Mouse (Mus musculus) heart, adult 11 months (tissue): Measurements from ENCODE around the gene AU022252.

Experiments used
- DNase-seq: peaks from one replicate; pipeline ENCODE4 v3.0.0; 2022

Gene AU022252

DNA sequence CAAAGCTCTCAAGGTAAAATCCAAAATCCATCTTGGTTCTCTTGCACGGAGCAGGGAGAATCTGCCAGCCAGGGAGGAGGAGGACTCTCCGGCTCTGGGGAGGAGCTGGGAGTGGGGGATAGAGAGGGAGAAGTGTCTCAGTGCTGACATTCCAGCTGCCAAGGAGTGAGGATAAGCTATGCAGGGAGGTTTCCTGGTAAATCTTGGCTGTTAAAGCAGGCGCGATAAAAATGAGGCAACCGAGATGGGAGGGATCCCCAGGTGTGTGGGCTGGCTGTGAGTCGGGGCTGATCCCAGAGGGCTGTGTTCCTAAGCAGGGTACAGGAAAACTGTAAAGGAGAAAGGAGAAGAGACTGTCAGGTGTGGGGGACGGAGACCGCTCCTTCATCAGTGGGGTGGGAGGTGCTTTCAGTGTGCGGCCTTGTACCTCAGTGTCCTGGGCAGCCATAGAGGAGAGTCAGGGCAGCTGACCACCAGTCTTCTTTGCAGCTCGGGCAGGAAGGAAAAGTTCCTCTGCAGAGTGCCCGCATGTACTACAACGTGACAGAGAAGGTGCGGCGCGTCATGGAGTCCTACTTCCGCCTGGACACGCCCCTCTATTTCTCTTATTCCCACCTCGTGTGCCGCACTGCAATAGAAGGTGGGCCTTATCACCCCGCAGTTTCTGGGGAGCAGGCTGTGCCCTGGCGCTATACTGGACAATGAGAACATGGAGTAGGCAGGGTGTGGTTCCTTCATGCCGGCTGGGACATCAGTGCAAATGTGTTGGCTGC is 12.1 kb upstream of the AU022252 start:
- peak; percentile 92 for DNase-seq

GRCm38 (mm10) chr4:119242571-119242970 is 10.1 kb upstream of the AU022252 start:
- DNase-seq, result no peak

DNA sequence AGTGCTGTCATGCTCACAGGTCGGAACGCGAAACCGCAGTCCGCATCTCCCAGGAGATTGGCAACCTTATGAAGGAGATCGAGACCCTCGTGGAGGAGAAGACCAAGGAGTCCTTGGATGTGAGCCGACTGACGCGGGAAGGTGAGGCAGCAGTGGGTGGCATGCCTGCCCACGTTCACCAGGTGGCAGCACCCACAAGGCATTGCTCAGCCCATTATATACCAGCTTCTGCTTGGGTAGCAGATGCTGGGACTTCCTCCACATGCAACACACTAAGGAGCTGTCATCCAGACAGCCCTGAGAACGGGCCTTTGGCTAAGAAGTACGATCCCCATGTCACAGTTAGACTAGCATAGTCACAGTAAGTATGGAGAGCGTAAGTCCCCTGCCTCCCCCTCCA is 9.2 kb upstream of the AU022252 start:
- DNase-seq, result no peak

DNA sequence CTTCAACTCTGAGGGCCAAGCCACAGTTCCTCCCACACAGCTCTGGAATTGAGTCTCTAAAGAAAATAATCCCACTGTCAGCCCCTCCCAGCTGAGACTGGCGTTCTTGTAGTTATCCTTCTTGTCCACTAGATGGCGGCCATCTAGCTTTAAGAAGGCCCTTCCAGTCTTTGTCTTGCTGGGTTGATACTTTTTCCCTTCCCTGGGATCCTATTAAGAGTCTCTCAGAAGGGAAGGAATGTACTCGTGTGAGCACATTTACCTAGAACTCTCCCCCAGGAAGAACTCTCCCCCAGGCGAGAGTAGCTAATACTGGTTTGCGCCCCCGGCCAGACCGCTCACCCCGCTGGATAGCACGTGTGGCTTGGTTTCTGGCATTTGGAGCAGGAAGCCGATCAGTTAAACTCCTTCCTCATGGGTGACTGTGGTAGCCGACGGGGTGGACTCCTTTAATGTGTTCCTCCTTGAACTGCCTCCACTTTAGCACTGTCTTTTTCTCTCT is 6.7 kb upstream of the AU022252 start:
- DNase-seq, result peak; percentile 93

GRCm38 (mm10) chr4:119238661-119239060 is 6.1 kb upstream of the AU022252 start:
- no peak for DNase-seq

GRCm38 (mm10) chr4:119234348-119234747 is 1.8 kb upstream of the AU022252 start:
- DNase-seq, result no peak

GRCm38 (mm10) chr4:119233256-119233901 is 867 bp upstream of the AU022252 start:
- DNase-seq, result peak; percentile 96

- no peak for DNase-seq
Observed at GRCm38 (mm10) chr4:119226751-119227150, 5.8 kb downstream of the AU022252 start.

DNA sequence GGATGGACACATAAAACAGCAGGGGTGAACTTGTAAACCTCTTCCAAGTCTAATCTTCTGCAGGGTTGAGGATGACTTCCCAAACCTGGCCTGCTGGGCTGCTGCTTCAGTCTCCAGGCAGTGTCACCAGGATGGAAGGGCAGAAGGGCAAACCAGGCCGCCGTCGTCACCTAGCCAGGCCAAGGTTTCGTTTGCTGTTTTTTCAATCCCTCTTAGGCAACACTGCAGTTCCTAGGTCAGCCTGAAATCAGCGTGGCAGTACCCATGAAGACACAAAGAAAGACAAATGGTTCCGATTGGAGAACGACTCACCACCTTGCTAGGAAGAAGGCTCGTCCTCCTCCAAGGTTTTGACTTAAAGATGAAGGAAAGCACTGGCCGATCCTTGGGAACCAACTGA is 6.8 kb downstream of the AU022252 start:
- DNase-seq, result no peak

DNA sequence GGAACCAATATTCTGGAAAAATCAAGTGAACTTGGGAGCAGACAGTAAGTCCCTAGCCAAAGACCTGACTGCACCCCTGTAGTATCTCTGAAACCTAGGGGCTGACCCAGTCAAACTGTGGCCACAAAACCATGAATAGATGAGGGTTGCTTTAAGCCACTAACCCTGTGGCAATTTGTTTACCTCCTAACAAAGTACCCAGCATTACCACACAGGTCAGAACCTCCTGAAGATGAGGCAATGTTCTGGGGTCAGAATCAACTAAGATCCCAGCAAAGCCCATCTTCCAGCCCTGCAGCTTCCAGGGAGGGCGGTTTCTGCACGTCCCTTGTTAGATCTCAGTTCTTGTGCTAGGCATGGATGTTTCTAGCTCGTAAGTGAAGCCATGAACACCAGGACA is 8.0 kb downstream of the AU022252 start:
- no peak for DNase-seq

- DNase-seq, result no peak
Observed at GRCm38 (mm10) chr4:119223696-119224095, 8.8 kb downstream of the AU022252 start.

DNA sequence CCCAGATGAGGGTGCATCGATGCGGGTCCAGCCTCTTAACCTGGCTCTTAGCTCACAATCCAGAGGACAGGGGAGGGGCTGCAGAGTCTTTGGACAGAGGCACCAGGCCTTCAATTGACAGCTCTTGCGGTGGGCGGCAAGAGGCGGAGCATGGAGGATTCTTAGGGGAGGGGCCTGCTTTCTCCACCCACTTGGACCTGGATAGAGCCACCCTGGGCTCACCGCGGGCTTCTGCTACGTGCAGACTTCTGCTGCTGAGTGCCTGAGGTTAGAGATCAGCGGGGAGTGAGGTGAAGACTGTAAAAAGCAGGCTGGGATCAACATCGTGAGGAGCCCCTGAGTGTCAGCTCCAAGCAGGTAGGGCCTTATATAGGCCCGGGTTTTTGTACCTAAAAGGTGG is 14.3 kb downstream of the AU022252 start, which contains the start of gene Tmem269:
Gene Tmem269 (minus strand): TSS at position 49 of the 400 bp plus-strand sequence.
- DNase-seq, result no peak

DNA sequence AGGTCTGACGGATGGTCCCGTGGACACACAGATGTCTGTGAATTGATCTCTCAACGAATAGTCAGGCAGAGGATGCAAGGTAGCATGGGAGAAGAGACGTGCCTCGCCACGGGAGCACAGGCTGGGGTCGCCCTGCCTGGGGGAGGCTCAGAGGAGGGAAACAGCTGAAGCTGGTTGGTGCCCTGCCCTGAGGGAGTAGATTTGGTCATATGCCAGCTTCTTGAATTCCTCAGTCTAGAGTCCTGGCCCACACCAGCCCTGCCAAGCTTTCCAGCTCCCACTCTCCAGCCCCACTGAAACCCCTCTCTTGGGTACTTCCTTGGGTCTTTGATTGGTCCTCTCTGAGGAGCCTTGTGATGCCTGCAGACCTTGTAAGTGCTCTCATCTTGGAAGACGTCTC is 15.8 kb downstream of the AU022252 start:
- DNase-seq, result no peak

GRCm38 (mm10) chr4:119204672-119205071 is 27.8 kb downstream of the AU022252 start:
- no peak for DNase-seq

DNA sequence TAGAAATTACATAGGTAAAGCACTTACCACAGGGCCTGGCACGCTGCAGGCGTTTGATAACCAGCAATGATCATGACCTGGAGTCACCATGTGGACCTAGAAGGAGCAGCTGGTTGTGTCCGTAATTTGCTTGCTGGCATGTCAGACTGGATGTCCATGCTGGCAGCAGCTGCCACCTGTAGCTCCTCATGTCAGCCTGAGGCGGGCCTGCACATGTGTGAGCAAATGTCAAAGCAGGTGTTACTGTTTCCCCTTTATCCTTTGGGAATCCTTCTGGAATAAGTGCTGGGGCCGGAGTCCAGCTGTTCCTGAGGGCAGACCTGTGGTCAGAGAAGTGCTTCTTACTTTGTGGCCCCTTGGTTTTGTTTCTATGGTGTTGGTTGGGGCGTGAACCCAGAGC is 34.4 kb downstream of the AU022252 start:
- no peak for DNase-seq

GRCm38 (mm10) chr4:119195582-119196320 is 36.8 kb downstream of the AU022252 start:
- DNase-seq, result no peak

DNA sequence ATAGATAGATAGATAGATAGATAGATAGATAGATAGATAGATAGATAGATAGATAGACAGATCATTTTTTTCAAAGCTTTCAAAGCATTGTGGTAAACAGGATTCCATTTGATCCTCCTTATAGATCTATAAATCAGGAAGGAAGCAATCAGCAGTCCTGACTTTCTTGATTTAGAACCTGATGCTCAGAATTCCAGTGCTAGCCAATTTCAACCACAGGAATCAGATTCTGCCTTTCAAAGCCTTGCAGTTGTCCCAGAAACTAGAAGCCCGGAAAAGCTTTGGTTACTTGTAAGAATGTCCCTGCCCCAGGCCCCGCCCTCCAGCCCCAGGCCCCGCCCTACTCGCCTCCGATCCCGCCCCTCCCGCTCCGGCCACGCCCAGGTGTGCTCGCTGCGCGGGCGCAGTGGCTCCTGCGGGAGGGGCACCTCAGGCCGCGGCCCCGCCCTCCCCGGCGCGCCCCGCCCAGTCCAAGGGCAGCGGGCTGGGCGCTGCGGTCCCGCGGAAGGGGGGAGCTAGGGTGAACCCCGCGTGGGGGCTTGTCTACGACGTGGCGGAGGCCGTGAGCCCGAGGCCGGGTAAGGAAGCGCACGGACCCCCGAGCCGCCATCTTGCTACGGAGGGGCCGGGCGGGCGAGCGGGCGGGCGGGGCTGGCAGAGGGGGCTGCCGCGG is 37.5 kb downstream of the AU022252 start, which contains the start of gene Svbp:
Gene Svbp (plus strand): TSS at position 398 of the 673 bp plus-strand sequence.
- peak; percentile 99 for DNase-seq

DNA sequence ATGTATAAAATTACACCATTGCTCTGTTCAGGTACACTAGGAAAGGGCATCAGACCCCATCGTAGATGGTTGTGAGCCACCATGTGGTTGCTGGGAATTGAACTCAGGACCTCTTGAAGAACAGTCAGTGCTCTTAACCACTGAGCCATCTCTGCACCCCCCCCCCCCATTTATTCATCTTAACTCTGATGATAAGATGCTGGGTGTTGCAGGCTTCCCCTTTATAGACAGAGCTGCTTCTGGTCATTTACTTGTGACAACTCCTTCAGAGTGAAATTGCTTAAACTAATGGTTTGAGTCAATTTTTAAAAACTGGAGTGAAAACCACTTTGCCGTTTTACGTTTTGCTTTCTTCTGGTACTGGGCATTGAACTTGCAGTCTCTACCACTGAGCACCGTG is 39.8 kb downstream of the AU022252 start:
- DNase-seq, result no peak

DNA sequence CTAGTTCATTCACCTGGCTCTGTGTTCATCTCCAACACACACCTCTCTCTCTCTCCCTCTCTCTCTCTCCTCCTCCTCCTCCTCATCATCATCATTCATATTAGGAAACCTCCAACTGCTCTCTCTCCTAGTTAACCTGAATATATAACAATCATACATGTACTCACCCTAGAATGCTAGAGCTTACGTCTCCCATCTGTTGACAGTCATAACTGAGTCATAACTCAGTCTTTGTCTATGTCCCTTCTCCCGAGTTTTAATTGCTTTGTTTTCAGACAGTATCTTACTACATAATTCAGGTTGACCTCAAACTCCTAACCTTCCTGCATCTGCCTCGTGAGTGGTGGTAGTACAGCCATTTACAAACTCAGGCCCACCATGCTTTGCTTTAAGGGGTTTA is 41.2 kb downstream of the AU022252 start:
- no peak for DNase-seq

GRCm38 (mm10) chr4:119190618-119191017 is 41.9 kb downstream of the AU022252 start:
- no peak for DNase-seq

- DNase-seq, result no peak
Observed at GRCm38 (mm10) chr4:119189864-119190263, 42.6 kb downstream of the AU022252 start, which contains the start of gene Ermap. Ermap (minus strand) TSS chr4:119190011.

- no peak for DNase-seq
Observed at GRCm38 (mm10) chr4:119189392-119189791, 43.1 kb downstream of the AU022252 start.
